Mouse (Mus musculus): ENCODE measurements around the gene Mapk9. TPM values are rescaled to one million over a fixed set of nuclear protein-coding genes. Genes with fewer than 3 reads are reported as not detected.
"Not testable (repeated sequence)": the region's sequence is repeated elsewhere in the genome, so short reads cannot be mapped to it uniquely, and the experiment has no call there.

The Mapk9 gene
- total RNA-seq (2021) = 65.6 and 76.5 TPM in 2 replicates
- long read RNA-seq, full-length matches to known transcripts = 41 of 68 reads
- long read RNA-seq, partial matches to known transcripts = 7 of 68 reads
- long read RNA-seq, other reads (novel, unspliced or antisense) = 20 of 68 reads

- DNase-seq = peak; percentile 99
These were observed at the start of gene Mapk9 for GRCm38 (mm10) chr11:49846401-49847070. Mapk9 (plus strand) TSS chr11:49846751.

DNA sequence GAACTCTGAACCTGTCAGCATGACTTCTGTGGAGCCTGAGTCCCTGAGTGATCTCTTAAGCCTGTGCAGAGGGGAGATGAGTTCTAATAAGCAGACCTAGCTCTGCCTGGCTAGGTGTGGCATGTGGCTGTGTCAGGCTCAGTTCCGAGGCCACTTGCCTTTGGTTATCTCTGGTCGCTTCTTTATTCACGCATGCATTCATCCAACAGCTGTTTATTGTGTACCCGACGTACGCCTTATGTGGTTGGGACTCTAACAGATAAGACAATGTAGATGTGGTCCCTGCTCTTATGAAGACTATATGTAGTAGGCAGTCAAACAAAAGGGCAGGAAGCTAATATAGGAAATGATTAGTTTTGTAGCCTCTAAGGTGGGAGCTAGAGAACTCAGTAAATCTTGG is 47.6 kb upstream of the Mapk9 start:
- no peak for DNase-seq

GRCm38 (mm10) chr11:49801516-49801915 is 45.0 kb upstream of the Mapk9 start:
- DNase-seq = no peak

DNA sequence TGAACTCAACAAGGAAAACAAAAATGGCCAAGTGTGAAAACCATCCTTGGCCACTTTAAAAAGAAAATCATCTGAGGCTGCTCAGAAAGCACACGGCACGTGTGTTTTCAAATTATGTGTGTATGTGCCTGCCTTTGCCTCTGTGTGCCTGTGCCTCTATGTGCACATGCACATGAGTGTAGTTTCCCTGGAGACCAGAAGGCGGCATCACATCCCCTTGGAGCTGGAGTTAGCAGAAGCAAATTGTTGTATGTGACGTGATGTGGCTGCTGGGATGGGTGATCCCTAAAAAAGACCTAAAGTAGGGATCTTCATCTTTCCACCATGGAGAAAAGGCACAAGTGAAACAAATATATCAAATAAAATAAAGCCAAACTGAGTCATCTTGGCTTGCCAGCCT is 42.8 kb upstream of the Mapk9 start:
- no peak for DNase-seq

GRCm38 (mm10) chr11:49806218-49806617 is 40.3 kb upstream of the Mapk9 start:
- DNase-seq = no peak

GRCm38 (mm10) chr11:49808946-49809345 is 37.6 kb upstream of the Mapk9 start:
- DNase-seq = no peak

DNA sequence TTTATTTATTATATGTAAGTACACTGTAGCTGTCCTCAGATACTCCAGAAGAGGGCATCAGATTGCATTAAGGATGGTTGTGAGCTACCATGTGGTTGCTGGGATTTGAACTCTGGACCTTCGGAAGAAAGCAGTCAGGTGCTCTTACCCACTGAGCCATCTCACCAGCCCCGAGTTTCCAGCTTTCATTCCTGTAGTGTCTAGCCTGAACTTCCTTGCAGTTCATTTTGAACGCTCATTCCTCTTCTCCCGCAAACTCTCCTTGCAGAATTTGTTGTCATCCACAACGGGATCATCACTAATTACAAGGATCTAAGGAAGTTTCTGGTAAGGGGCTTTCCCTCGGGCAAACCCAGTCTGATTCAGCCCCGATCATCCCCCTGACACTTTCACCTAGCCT is 35.9 kb upstream of the Mapk9 start:
- DNase-seq = not testable (repeated sequence)

GRCm38 (mm10) chr11:49811099-49811541 is 35.4 kb upstream of the Mapk9 start:
- peak; percentile 14 for DNase-seq

DNA sequence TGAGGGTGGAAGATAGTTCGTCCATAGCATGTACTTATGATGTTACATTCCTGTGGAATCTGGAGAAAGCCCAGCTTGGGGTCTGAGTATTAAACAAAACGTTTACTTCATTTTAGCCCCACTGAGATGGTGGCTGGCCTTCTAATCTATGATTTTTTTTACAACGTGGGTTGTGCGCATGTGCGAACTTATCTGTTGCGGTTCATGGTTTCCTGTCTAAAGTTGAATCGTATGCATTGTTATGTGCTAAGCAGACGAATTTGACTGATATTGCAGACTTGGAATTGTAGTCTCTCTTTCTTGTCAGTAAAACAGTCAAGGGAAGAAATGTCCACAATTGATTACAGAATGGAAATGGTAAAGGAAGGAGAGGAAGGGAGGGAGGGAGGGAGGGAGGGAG is 34.7 kb upstream of the Mapk9 start:
- DNase-seq = no peak

GRCm38 (mm10) chr11:49818869-49819566 is 27.5 kb upstream of the Mapk9 start:
- no peak for DNase-seq

- no peak for DNase-seq
These were observed 26.9 kb upstream of the Mapk9 start for GRCm38 (mm10) chr11:49819676-49820075.

DNA sequence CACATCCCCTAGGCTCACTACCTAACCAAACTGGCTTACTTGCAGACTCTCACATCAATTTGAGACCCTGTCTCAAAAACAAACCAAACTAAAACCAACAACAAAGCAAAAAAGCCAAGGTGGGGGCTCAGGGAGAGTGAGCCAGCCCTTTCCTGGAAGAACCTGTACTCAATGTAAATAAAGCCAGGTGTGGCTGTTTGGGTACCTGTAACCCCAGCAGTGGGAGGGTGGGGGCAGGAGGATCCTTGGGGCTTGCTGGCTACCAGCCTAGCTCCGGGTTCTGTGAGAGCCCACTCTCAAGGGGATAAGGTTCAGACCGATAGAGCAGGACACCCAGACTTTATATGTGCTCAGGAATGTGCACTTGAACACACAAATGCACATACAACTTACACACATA is 25.6 kb upstream of the Mapk9 start:
- DNase-seq = no peak

- DNase-seq = no peak
These were observed 25.0 kb upstream of the Mapk9 start for GRCm38 (mm10) chr11:49821546-49821945.

GRCm38 (mm10) chr11:49822337-49822736 is 24.2 kb upstream of the Mapk9 start:
- no peak for DNase-seq

DNA sequence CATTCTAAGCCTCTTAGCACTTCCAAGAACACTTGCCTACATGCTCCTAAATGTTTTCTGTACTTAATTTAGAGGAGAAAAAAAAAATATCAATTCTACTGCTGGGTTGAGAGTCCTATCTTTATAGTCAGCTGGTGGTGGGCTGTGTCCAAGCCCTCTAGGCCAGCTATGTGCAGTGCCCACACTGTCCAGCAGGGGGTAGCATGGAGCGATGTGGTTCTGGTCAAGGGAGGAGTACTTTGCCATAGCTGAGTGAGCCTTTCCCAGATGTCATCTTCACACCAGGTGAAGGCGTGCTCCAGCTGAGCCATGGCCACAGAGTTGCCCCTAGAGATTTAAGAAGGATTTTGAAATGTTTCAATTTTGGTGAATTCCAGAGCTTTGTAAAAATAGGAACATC is 21.7 kb upstream of the Mapk9 start:
- peak; percentile 77 for DNase-seq

DNA sequence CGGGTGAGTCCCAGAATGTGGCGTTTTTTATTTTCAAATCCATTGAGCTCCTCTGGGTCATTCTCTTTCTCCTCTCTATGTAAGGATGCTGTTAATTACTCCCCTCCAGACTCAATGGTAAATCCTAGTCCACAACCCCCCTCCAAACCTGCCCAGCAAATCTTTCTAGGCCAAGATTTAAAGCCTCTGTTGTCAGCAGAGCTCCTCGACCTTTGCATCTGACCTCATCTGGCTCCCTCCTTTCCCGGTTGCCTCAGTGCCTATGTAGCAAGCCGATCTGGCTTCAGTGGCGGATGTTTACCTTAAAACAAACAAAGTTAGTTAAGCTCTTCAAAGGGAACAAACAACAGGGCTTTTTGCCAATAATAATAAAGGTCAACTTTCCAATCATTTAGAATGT is 19.3 kb upstream of the Mapk9 start:
- no peak for DNase-seq

DNA sequence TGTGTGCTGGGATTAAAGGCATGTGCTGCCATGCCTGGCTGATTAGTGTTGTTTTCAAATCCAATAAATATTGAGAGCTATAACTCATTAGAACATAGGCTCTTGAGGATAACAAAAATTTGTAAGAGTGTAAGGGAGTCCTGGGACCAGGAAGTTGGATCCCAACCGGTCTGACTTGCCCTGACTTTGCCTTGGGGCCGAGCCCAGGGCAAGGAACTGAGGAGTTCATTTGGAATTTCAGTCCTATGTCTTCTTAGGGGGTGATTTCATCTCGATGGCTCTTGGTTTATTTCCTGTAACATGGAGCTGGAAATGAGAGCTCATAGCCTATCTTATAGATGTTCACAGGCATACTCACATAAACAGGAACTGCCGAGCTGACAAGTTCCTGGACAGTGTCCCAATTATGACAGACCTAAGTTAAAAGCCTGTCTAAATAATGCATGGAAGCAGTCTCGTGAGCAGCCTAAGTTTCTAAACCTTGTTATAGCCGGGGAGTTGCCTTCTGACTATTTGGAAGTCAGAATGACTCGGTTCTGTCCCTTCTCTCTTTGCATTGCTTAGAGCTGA is 17.3 kb upstream of the Mapk9 start:
- no peak for DNase-seq

- no peak for DNase-seq
These were observed 14.6 kb upstream of the Mapk9 start for GRCm38 (mm10) chr11:49831980-49832379.

GRCm38 (mm10) chr11:49832962-49833361 is 13.6 kb upstream of the Mapk9 start:
- DNase-seq = no peak

GRCm38 (mm10) chr11:49834248-49834647 is 12.3 kb upstream of the Mapk9 start:
- DNase-seq = no peak

DNA sequence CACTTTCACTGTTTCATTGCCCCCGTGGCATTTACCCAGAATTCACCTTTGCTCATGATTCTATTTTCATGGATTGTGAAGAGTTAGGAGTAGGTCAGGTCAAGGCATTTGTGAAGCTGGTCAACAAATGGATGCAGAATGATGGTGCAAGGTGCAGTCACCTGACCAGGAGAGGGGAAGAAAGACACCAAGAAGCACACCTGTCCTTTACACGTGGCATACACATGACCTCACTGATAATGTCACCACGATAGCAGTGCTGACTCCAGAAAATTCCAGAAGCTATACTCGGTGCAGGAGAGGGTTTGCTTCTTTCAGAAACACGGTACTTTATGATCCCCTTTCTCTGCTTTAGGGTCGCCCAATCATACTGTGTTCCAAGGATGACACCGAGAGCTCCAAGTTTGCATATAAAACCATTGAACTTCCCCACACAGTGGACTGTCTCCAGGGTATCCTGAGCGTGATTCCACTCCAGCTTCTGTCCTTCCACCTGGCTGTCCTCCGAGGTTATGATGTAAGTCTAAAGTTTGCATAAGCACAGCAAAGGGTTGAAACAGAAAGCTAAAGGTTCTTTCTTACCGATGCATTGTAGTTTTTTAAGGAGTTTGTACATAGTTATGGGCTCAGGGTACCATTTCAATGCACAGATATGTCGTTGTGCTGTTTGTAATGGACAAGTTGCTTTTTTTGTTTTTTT is 11.1 kb upstream of the Mapk9 start:
- DNase-seq = no peak

GRCm38 (mm10) chr11:49837717-49838407 is 8.7 kb upstream of the Mapk9 start:
- no peak for DNase-seq
